Mouse (Mus musculus): ENCODE measurements at regions not wholly inside any gene's neighbourhood (a gene's known extent, or its start where the extent isn't known, plus 50 kb on each side); places are given as distances from the start of the nearest gene placed in this dataset.

- no peaks in the 10 kb centered on the region for H3K9me3 ChIP-seq (replicated peaks)
- no peaks in the 10 kb centered on the region for H3K27me3 ChIP-seq
- no peak overlapping the region for H3K4me2 ChIP-seq
- no peaks in the 10 kb centered on the region for H3K36me3 ChIP-seq
- ATAC-seq (ENCODE audit: low read depth) (no peak), DNase-seq (no peak)
- no peak overlapping the region for H3K4me3 ChIP-seq (replicated peaks)
- H3K9ac ChIP-seq: no peak overlapping the region
- no peak overlapping the region for H3K27ac ChIP-seq
- no peaks in the 10 kb centered on the region for H3K4me1 ChIP-seq (replicated peaks)
- 67% methylated on average over 8 of the region's 8 CpGs for WGBS (ENCODE audit: insufficient replicate concordance)
These were observed 86.5 kb upstream of the Fam3c start for GRCm38 (mm10) chr6:22442591-22442990.

GRCm38 (mm10) chr6:22439871-22440270 lies 83.8 kb upstream of the Fam3c start:
- Histone ChIP-seq H3K27ac (no peak overlapping the region), H3K4me1 (replicated peaks) (no peaks in the 10 kb centered on the region), H3K36me3 (no peaks in the 10 kb centered on the region), H3K27me3 (no peaks in the 10 kb centered on the region), H3K4me2 (no peak overlapping the region), H3K9ac (no peak overlapping the region), H3K4me3 (replicated peaks) (no peak overlapping the region), H3K9me3 (replicated peaks) (no peaks in the 10 kb centered on the region)
- 78% methylated on average over 9 of the region's 9 CpGs for WGBS (ENCODE audit: insufficient replicate concordance)
- no peak for DNase-seq
- no peak for ATAC-seq (ENCODE audit: low read depth)

- no peak overlapping the region for H3K27ac ChIP-seq
- no peaks in the 10 kb centered on the region for H3K36me3 ChIP-seq
- no peaks in the 10 kb centered on the region for H3K9me3 ChIP-seq (replicated peaks)
- WGBS (ENCODE audit: insufficient replicate concordance): 46% methylated on average over 3 of the region's 3 CpGs
- H3K9ac ChIP-seq: no peak overlapping the region
- no peaks in the 10 kb centered on the region; the same call in 1 of the 2 replicates for H3K4me1 ChIP-seq (replicated peaks)
- H3K27me3 ChIP-seq: no peaks in the 10 kb centered on the region
- ATAC-seq (ENCODE audit: low read depth) (no peak), DNase-seq (no peak)
- no peak overlapping the region for H3K4me2 ChIP-seq
- no peak overlapping the region for H3K4me3 ChIP-seq (replicated peaks)
These were observed 73.0 kb upstream of the Fam3c start for GRCm38 (mm10) chr6:22429026-22429425.

DNA sequence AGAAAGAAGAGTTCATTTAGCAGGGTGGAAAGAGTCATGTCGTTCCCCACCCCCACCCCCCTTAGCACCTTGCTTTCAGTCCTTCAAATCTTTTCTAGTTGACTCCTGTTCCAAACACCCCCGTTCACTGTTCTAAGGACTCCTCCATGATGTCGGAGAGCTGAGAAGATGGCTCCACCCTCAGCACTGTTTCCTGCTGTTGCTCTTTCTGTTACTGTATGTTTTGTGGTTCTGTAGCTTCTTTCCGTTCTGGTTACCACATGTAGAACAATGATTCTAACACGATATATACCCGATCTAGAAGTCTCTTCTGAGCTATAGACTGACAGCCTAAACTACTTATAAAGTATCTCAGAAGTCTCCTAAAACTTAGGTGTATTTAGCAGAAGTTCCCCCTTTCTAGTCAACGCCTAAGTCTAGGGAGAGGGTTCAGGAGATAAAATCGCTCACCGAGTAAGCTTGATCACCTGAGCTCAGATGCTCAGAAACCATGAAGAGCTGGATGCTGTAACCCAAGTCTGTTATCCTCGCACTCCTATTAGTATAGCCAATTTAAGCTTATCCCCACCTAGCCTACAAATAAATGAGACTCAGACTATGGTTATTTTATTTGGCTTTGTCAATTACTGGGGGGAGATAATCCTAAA lies 68.2 kb upstream of the Fam3c start:
- ATAC-seq (ENCODE audit: low read depth): no peak
- H3K27ac ChIP-seq: no peak overlapping the region
- H3K4me3 ChIP-seq (replicated peaks): no peak overlapping the region
- H3K27me3 ChIP-seq: no peaks in the 10 kb centered on the region
- DNase-seq: no peak
- WGBS (ENCODE audit: insufficient replicate concordance): 32% methylated on average over 10 of the region's 10 CpGs
- H3K4me1 ChIP-seq (replicated peaks): peaks cover 6% of the 10 kb centered on the region; the same call in 1 of the 2 replicates
- no peak overlapping the region for H3K9ac ChIP-seq
- H3K4me2 ChIP-seq: no peak overlapping the region
- H3K36me3 ChIP-seq: no peaks in the 10 kb centered on the region
- H3K9me3 ChIP-seq (replicated peaks): no peaks in the 10 kb centered on the region

DNA sequence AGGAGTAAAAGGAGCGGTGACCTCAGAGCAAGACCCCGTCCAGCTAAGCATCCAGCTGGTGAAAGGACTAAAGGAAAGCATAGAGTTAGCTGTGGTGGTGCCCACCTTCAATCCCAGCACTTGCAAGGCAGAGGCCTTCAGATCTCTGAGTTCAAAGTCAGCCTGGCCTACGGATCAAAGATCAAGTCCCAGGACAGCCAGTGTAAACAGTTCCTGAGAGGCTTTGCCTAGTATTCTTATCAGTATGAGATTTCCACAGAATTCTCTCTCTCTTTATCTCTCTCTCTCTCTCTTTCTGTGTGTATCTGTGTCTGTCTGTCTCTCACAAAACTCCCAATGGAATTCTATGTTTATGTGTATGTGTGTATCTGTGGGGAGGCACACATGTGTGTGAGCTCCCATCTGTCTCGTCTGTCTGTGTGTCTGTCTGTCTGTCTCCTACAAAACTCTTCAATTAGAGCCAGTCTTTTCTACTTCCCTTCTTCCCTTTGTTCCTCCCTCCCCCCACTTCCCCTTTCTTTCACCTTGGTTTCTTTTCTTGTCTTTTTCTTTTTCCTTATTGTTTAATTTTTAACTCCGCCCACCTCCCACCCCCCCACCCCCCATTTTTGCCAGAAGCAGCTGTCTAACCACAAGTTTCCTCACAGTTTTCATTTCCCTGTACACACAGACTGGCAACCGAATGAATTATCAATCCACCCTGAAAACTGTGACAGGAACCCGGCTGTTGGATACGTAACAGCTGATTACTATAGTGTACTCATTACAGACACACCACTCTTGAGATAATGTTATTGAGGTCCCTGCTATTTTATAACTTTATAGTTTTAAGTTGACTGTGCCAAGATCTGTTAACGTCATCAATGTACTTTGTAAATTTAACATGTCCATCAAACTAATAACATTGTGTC lies 67.3 kb upstream of the Fam3c start:
- Histone ChIP-seq H3K27me3 (no peaks in the 10 kb centered on the region), H3K4me2 (no peak overlapping the region), H3K4me3 (replicated peaks) (no peak overlapping the region), H3K27ac (no peak overlapping the region), H3K9ac (no peak overlapping the region), H3K9me3 (replicated peaks) (no peaks in the 10 kb centered on the region), H3K36me3 (no peaks in the 10 kb centered on the region), H3K4me1 (replicated peaks) (peaks cover 6% of the 10 kb centered on the region; the same call in 1 of the 2 replicates)
- no peak for ATAC-seq (ENCODE audit: low read depth)
- WGBS (ENCODE audit: insufficient replicate concordance): 35% methylated on average over 9 of the region's 9 CpGs
- no peak for DNase-seq

DNA sequence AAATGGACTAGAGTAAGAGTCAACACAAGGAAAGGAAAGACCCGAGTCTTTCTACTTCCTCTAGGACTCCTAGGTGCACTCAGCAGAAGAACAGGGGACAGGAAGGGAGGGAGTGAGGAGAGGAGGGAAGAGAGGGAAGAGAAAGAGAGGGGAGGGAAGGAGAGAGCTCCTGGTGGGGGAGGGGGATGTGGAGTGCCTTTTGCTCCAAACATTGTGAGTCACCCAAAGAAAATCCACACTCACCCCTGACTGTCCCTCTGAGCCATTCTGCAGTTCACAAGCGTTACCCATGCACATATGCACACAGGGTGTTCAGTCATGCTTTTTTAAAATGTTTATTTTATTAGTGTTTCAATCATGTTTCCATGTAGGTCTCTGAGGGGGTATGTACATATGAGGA lies 65.5 kb upstream of the Fam3c start:
- DNase-seq (no peak), ATAC-seq (ENCODE audit: low read depth) (no peak)
- Histone ChIP-seq H3K4me1 (replicated peaks) (peaks cover 6% of the 10 kb centered on the region; the same call in 1 of the 2 replicates), H3K27me3 (no peaks in the 10 kb centered on the region), H3K36me3 (no peaks in the 10 kb centered on the region), H3K9me3 (replicated peaks) (no peaks in the 10 kb centered on the region), H3K27ac (no peak overlapping the region), H3K4me3 (replicated peaks) (no peak overlapping the region), H3K9ac (no peak overlapping the region), H3K4me2 (no peak overlapping the region)
- 34% methylated on average over 2 of the region's 2 CpGs for WGBS (ENCODE audit: insufficient replicate concordance)

- H3K27me3 ChIP-seq: no peaks in the 10 kb centered on the region
These were observed 62.2 kb upstream of the Fam3c start for GRCm38 (mm10) chr6:22418279-22418678.

GRCm38 (mm10) chr6:22417189-22417588 lies 61.1 kb upstream of the Fam3c start:
- no peaks in the 10 kb centered on the region for H3K4me1 ChIP-seq (replicated peaks)
- WGBS (ENCODE audit: insufficient replicate concordance): 45% methylated on average over 2 of the region's 2 CpGs
- DNase-seq (no peak), ATAC-seq (ENCODE audit: low read depth) (no peak)
- no peak overlapping the region for H3K9ac ChIP-seq
- H3K27ac ChIP-seq: no peak overlapping the region
- H3K36me3 ChIP-seq: no peaks in the 10 kb centered on the region
- no peaks in the 10 kb centered on the region for H3K27me3 ChIP-seq
- no peak overlapping the region for H3K4me2 ChIP-seq
- H3K4me3 ChIP-seq (replicated peaks): no peak overlapping the region
- no peaks in the 10 kb centered on the region for H3K9me3 ChIP-seq (replicated peaks)

More at GRCm38 (mm10) chr6:22418279-22418678, 62.2 kb upstream of the Fam3c start:
- H3K4me2 ChIP-seq: no peak overlapping the region
- WGBS (ENCODE audit: insufficient replicate concordance): 53% methylated on average over 4 of the region's 4 CpGs
- H3K36me3 ChIP-seq: no peaks in the 10 kb centered on the region
- H3K4me3 ChIP-seq (replicated peaks): no peak overlapping the region
- ATAC-seq (ENCODE audit: low read depth): no peak
- H3K9ac ChIP-seq: no peak overlapping the region
- no peak overlapping the region for H3K27ac ChIP-seq
- DNase-seq: no peak
- H3K9me3 ChIP-seq (replicated peaks): no peaks in the 10 kb centered on the region
- H3K4me1 ChIP-seq (replicated peaks): 0 out of 2 replicates have a peak, but pooled peaks cover 5% of the 10 kb centered on the region

DNA sequence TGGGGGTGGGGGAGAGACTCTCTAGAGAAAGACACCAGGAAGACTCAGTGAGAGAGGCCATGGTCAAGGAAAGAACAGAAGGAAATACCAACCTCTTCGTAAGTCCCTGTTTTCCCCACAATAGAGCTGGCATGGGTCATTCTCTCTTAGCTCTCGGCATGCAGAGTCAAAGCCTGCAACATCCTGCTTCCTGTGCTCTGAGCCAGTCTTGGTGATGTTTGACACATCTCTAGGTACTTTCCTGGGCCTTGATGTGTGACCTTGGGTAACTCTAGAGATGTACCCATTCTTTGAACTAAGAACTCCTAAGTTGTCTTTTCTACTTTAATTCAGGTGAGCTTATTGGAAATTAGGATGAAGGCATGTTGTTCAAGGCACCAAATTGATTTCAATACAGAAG lies 55.8 kb upstream of the Fam3c start:
- H3K36me3 ChIP-seq: no peaks in the 10 kb centered on the region
- no peak for DNase-seq
- no peak for ATAC-seq (ENCODE audit: low read depth)
- 69% methylated on average over 2 of the region's 2 CpGs for WGBS (ENCODE audit: insufficient replicate concordance)
- H3K4me2 ChIP-seq: no peak overlapping the region
- no peaks in the 10 kb centered on the region for H3K9me3 ChIP-seq (replicated peaks)
- no peak overlapping the region for H3K9ac ChIP-seq
- H3K4me1 ChIP-seq (replicated peaks): no peaks in the 10 kb centered on the region
- H3K4me3 ChIP-seq (replicated peaks): no peak overlapping the region
- no peaks in the 10 kb centered on the region for H3K27me3 ChIP-seq
- H3K27ac ChIP-seq: no peak overlapping the region

DNA sequence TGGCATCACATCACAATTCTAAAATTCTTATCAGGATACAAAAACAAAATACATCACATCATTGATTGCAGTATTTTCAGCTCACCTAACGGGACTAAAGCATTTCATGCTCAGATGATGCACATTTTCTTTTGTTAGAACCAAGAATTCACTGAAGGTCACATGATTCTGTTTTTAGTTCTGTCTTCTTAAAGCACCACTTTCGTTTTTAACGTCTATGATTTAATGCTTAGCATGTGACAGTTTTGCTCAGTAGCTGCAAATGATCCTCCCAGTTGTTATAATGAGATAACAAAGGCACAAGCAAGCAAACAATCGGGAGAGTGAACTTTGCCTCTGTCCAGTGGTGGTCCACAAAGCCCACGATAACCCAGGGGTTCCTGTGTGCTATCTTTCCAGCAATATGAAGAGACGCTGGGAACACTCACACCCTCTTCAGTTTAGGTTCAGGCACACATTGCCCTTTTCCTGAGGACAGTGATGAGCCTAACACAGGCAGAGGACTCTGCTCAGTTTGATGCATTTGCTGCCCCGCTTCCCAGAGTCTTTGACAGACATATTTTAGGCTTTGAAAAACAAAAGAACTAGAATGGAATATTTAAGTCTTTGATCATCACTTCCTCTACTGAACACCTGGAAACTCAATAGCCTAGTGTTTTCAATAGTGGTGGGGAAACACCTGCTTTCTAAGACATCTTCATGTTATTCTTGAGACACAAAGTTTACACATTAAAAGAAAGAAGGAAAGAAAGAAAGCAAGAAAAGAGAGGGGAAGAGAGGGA lies 53.0 kb upstream of the Fam3c start:
- H3K9me3 ChIP-seq (replicated peaks): no peaks in the 10 kb centered on the region
- ATAC-seq (ENCODE audit: low read depth) (no peak), DNase-seq (no peak)
- no peaks in the 10 kb centered on the region for H3K4me1 ChIP-seq (replicated peaks)
- H3K9ac ChIP-seq: no peak overlapping the region
- WGBS (ENCODE audit: insufficient replicate concordance): 41% methylated on average over 7 of the region's 7 CpGs
- H3K27me3 ChIP-seq: no peaks in the 10 kb centered on the region
- H3K27ac ChIP-seq: no peak overlapping the region
- H3K4me2 ChIP-seq: no peak overlapping the region
- no peaks in the 10 kb centered on the region for H3K36me3 ChIP-seq
- H3K4me3 ChIP-seq (replicated peaks): no peak overlapping the region
